Mouse (Mus musculus) lung, adult 2 months (tissue): ENCODE measurements around the gene Zfp710.

Experiments
- CTCF ChIP-seq: fragments of 200-500 bp; IDR thresholded peaks from 2 replicates; pipeline ENCODE4 v1.5.1; 2011; ENCODE audit warnings: mild to moderate bottlenecking, low read length, control low read depth; ENCODE audit not compliant: insufficient read depth
- POLR2A ChIP-seq: fragments of 200-500 bp; IDR thresholded peaks from 2 replicates; pipeline ENCODE4 v1.6.1; 2011; ENCODE audit warnings: low read depth, mild to moderate bottlenecking, control low read depth, low read length, borderline replicate concordance; ENCODE audit errors: extremely low read depth

DNA sequence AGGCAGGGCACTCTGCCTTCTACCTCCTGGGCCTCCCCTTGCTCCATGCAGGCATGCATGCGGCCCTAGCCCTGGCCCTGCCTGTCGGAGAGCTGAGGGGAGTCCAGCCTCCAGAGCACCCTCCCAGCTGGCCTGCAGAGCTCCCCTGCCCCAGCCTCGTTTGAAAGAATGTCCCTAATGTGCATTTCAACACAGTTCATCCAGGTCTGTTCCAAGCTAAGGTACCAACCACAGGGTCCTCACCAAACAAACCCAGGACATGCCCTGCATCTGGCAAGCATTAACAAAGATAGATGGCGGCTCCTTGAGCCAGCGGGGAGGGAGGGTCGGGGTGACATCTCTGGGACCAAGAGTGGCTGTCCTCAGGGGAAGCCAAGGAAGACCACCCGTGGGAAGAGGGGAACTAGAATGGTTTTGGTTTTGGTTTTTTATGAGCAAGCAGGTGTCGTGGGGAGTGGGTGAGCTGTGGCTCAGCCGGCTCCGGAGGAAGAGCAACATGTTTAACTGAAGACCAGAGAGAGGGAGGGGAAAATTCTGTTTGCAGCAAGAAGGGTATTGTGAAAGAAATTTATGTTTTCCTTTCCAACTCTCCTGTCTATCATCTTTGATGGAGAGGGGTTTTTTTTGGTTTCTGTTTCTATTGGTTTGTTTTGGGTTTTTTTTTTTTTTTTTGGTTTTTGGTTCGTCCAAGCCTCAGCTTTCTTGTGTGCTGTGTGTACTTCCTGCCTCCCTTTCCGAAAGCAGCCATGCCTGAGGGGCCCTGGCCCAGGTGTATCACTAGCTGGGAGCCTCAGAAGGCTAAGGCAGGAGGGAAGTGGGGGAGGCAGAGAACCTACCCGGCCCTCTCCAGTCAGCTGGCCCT lies 66.6 kb downstream of the Zfp710 start:
- TF ChIP-seq CTCF (no peak), POLR2A (no peak)
